Mouse (Mus musculus) midbrain, embryonic 15.5 days (tissue): ENCODE data around the gene Adgre4. TPM values are rescaled to one million over a fixed set of nuclear protein-coding genes. Genes with fewer than 3 reads are reported as not detected.
"Not testable (repeated sequence)": the region's sequence is repeated elsewhere in the genome, so short reads cannot be mapped to it uniquely, and the experiment has no call there.

Source experiments
- ATAC-seq: fragments of 200-750 bp; cut with Nextera tagmentation; replicated peaks from 2 replicates; pipeline ENCODE4 v1.8.0; 2017; ENCODE audit warnings: moderate TSS enrichment
- H3K27ac ChIP-seq: fragments of 300-500 bp; sonication (generic); 2 replicates; pipeline ENCODE4 v1.5.1; 2015; ENCODE audit warnings: mild to moderate bottlenecking, inconsistent platforms
- H3K27me3 ChIP-seq: fragments of 300-500 bp; sonication (generic); replicated peaks from 2 replicates; pipeline ENCODE4 v1.6.1; 2015; ENCODE audit warnings: inconsistent platforms
- H3K36me3 ChIP-seq: fragments of 300-500 bp; sonication (generic); replicated peaks from 2 replicates; pipeline ENCODE4 v1.6.1; 2015; ENCODE audit warnings: inconsistent platforms
- H3K4me1 ChIP-seq: fragments of 300-500 bp; sonication (generic); 2 replicates; pipeline ENCODE4 v1.6.1; 2015; ENCODE audit warnings: inconsistent platforms
- H3K4me2 ChIP-seq: fragments of 300-500 bp; sonication (generic); 2 replicates; pipeline ENCODE4 v1.6.1; 2015; ENCODE audit warnings: inconsistent platforms, mild to moderate bottlenecking, moderate library complexity
- H3K4me3 ChIP-seq: fragments of 300-500 bp; sonication (generic); 2 replicates; pipeline ENCODE4 v1.5.1; 2015; ENCODE audit warnings: mild to moderate bottlenecking, inconsistent platforms
- H3K9ac ChIP-seq: fragments of 300-500 bp; sonication (generic); 2 replicates; pipeline ENCODE4 v1.6.1; 2015; ENCODE audit warnings: mild to moderate bottlenecking, inconsistent platforms
- H3K9me3 ChIP-seq: fragments of 300-500 bp; sonication (generic); 2 replicates; pipeline ENCODE4 v1.6.1; 2016; ENCODE audit warnings: inconsistent platforms
- WGBS: fragments of 180-500 bp; shearing (Covaris S2); methylation state at CpG from one replicate; pipeline ENCODE4 v1.1.7; 2015; ENCODE audit warnings: mixed read lengths; 5-methylcytosine and 5-hydroxymethylcytosine counted together
- polyA plus RNA-seq: library from polyadenylated mRNA; unstranded; fragments of >200 nt; fragmentation: Nextera tagmentation; extraction: Ambion mirVana; gene quantifications from 2 replicates; pipeline ENCODE4 v1.2.1, GENCODE M21; 2015

Gene Adgre4
- polyA plus RNA-seq, 1 experiment from 2014 or later = 0.12 TPM

GRCm38 (mm10) chr17:55843067-55843466 is 93.3 kb downstream of the Adgre4 start:
- H3K4me2 ChIP-seq = no peak overlapping the region
- H3K4me1 ChIP-seq = no peaks in the 10 kb centered on the region
- no peak overlapping the region for H3K27ac ChIP-seq
- no peak for ATAC-seq
- H3K36me3 ChIP-seq = no peaks in the 10 kb centered on the region
- H3K9ac ChIP-seq = no peak overlapping the region
- H3K27me3 ChIP-seq = no peaks in the 10 kb centered on the region
- H3K4me3 ChIP-seq = no peak overlapping the region
- H3K9me3 ChIP-seq = no peaks in the 10 kb centered on the region; the same call in 1 of the 2 replicates
- WGBS = 89% methylated on average over 4 of the region's 4 CpGs

GRCm38 (mm10) chr17:55877184-55877583 is 127.4 kb downstream of the Adgre4 start:
- 0 out of 2 replicates have a peak, but pooled peaks cover under 1% of the 10 kb centered on the region for H3K9me3 ChIP-seq
- peaks cover 20% of the 10 kb centered on the region for H3K4me1 ChIP-seq
- no peaks in the 10 kb centered on the region for H3K27me3 ChIP-seq
- no peak overlapping the region for H3K27ac ChIP-seq
- peak overlapping the region; percentile 16; the same call in 1 of the 2 replicates for H3K4me2 ChIP-seq
- H3K9ac ChIP-seq = no peak overlapping the region
- ATAC-seq = no peak
- WGBS = 92% methylated on average over 4 of the region's 4 CpGs
- H3K36me3 ChIP-seq = no peaks in the 10 kb centered on the region
- H3K4me3 ChIP-seq = no peak overlapping the region

- peak overlapping the region; percentile 52 for H3K4me3 ChIP-seq
- not testable (repeated sequence) for ATAC-seq, H3K36me3 ChIP-seq, H3K27me3 ChIP-seq, H3K9me3 ChIP-seq
- peaks cover 20% of the 10 kb centered on the region for H3K4me1 ChIP-seq
- WGBS = 0% methylated on average over 8 of the region's 8 CpGs
- H3K27ac ChIP-seq = peak overlapping the region; percentile 88
- H3K4me2 ChIP-seq = peak overlapping the region; percentile 66
- peak overlapping the region; percentile 36 for H3K9ac ChIP-seq
Observed at GRCm38 (mm10) chr17:55878282-55878635, 128.5 kb downstream of the Adgre4 start.

GRCm38 (mm10) chr17:55878636-55879369 is 129.0 kb downstream of the Adgre4 start, which contains the start of gene Zfp119a:
Gene Zfp119a (minus strand): TSS chr17:55878930.
- peak; percentile 100 for ATAC-seq
- H3K4me2 ChIP-seq = peak within 1 kb of the TSS; percentile 66
- H3K27me3 ChIP-seq, H3K9me3 ChIP-seq, H3K36me3 ChIP-seq: not testable (repeated sequence)
- peak within 1 kb of the TSS; percentile 52 for H3K4me3 ChIP-seq
- peaks cover 20% of the 10 kb centered on the region for H3K4me1 ChIP-seq
- peak within 1 kb of the TSS; percentile 58 for H3K9ac ChIP-seq
- peak within 1 kb of the TSS; percentile 88 for H3K27ac ChIP-seq
- under 1% methylated on average over 46 of the region's 53 CpGs for WGBS

- no peak overlapping the region for H3K4me2 ChIP-seq
- no peak for ATAC-seq
- 0 out of 2 replicates have a peak, but pooled peaks cover 5% of the 10 kb centered on the region for H3K4me1 ChIP-seq
- no peak overlapping the region for H3K27ac ChIP-seq
- WGBS = 52% methylated on average over 2 of the region's 2 CpGs
- H3K36me3 ChIP-seq = no peaks in the 10 kb centered on the region
- no peaks in the 10 kb centered on the region for H3K9me3 ChIP-seq
- no peak overlapping the region for H3K4me3 ChIP-seq
- H3K27me3 ChIP-seq = peaks cover 13% of the 10 kb centered on the region
- no peak overlapping the region for H3K9ac ChIP-seq
Observed at GRCm38 (mm10) chr17:55883631-55884030, 133.8 kb downstream of the Adgre4 start.

- Histone ChIP-seq H3K4me2 (no peak overlapping the region), H3K9ac (no peak overlapping the region), H3K27ac (no peak overlapping the region), H3K4me3 (no peak overlapping the region), H3K4me1 (no peaks in the 10 kb centered on the region), H3K9me3 (no peaks in the 10 kb centered on the region), H3K36me3 (no peaks in the 10 kb centered on the region), H3K27me3 (peaks cover 13% of the 10 kb centered on the region)
- ATAC-seq = no peak
- 62% methylated on average over 2 of the region's 2 CpGs for WGBS
Observed at GRCm38 (mm10) chr17:55884912-55885311, 135.1 kb downstream of the Adgre4 start.

GRCm38 (mm10) chr17:55892406-55892955 is 142.7 kb downstream of the Adgre4 start:
- Histone ChIP-seq H3K27ac (peak overlapping the region; percentile 89), H3K9ac (peak overlapping the region; percentile 31; the same call in 1 of the 2 replicates), H3K4me2 (peak overlapping the region; percentile 55), H3K4me3 (peak overlapping the region; percentile 50)
- H3K27me3 ChIP-seq, ATAC-seq, H3K36me3 ChIP-seq, H3K4me1 ChIP-seq, H3K9me3 ChIP-seq: not testable (repeated sequence)
- WGBS = 16% methylated on average over 6 of the region's 8 CpGs

GRCm38 (mm10) chr17:55903087-55903486 is 153.3 kb downstream of the Adgre4 start:
- no peaks in the 10 kb centered on the region for H3K27me3 ChIP-seq
- H3K4me3 ChIP-seq = no peak overlapping the region
- H3K36me3 ChIP-seq = peaks cover 5% of the 10 kb centered on the region
- ATAC-seq = no peak
- H3K9ac ChIP-seq = no peak overlapping the region
- H3K4me2 ChIP-seq = no peak overlapping the region
- 69% methylated on average over 2 of the region's 2 CpGs for WGBS
- no peak overlapping the region for H3K27ac ChIP-seq
- peaks cover 5% of the 10 kb centered on the region; the same call in 1 of the 2 replicates for H3K9me3 ChIP-seq
- no peaks in the 10 kb centered on the region for H3K4me1 ChIP-seq

Other genes starting within 250 kb of the Adgre4 start
- 0.04 TPM in 1 of 2 replicates, not detected in the other for gene Vmn2r118, start 124.8 kb upstream of the Adgre4 start, polyA plus RNA-seq
- 7.7 and 7.9 TPM in 2 replicates for gene Pot1b, start 37.4 kb upstream of the Adgre4 start, polyA plus RNA-seq
- gene Zfp119a, start 128.9 kb downstream of the Adgre4 start, polyA plus RNA-seq = 12.0 and 15.3 TPM in 2 replicates
- gene Zfp959, start 142.1 kb downstream of the Adgre4 start, polyA plus RNA-seq = 15.7 and 16.1 TPM in 2 replicates
- gene Zfp119b, start 199.5 kb downstream of the Adgre4 start, polyA plus RNA-seq = 9.6 and 10.2 TPM in 2 replicates
- 7.4 and 8.3 TPM in 2 replicates for gene Ebi3, start 202.7 kb downstream of the Adgre4 start, polyA plus RNA-seq
- gene Yju2, start 209.1 kb downstream of the Adgre4 start, polyA plus RNA-seq = 24.5 and 25.4 TPM in 2 replicates
- gene Shd, start 220.5 kb downstream of the Adgre4 start, polyA plus RNA-seq = 209 and 217 TPM in 2 replicates
- 203 and 208 TPM in 2 replicates for gene Fsd1, start 236.5 kb downstream of the Adgre4 start, polyA plus RNA-seq